Mouse (Mus musculus): ENCODE measurements at regions not wholly inside any gene's neighbourhood (a gene's known extent, or its start where the extent isn't known, plus 50 kb on each side); places are given as distances from the start of the nearest gene placed in this dataset.

DNA sequence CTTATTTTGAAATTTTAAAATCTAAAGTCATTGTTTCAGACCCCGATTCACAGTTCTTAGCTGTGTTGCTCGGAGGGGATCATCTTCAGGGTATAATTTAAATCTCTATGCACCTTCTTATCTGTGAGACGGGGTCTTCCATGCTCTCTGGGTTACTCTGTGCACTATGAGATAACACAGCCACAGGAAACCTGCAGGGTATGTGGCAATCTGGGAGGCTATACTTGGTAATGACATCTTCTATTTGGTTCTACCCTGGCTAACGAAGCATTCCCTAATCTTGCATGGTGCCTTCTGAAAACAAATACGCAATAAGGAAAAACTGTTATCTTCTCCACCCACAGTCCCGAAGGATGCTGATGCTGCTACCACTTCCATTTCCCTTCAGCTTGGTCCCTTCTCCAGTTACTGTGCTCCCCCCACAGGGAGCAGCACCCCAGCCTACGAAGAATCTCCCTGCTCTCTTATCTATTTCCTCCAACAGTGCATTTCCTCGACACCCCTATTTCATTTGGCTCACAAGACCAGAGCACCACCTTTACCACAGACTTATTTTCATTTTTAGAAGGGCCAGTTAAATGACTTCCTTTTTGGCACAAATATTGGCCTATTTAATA is 378.2 kb downstream of the Gm9195 start:
- no peak for DNase-seq (ENCODE audit: low spot score in 2 of 2)

DNA sequence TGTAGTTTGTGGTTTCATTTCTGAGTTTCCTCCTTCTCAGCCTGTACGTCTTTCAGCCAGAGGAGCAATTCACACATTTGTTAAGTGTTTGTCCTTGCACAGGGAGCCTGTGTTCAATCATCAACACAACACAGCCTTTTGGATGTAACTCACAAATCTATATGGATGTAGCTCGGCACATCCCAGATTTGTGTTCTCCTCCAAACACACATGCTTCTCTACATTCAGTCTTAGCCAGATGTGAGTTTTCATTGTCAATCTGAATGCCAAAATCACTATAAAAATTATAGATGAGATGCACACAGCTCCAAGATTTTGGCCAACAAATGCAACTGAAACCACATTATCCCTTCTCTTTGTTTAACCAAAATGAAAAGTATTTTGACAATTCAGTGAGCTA is 380.9 kb downstream of the Gm9195 start:
- no peak for DNase-seq (ENCODE audit: low spot score in 2 of 2)

- DNase-seq (ENCODE audit: low spot score in 2 of 2) = no peak
Measured at GRCm38 (mm10) chr14:72091579-72091978, 400.1 kb downstream of the Gm9195 start.

DNA sequence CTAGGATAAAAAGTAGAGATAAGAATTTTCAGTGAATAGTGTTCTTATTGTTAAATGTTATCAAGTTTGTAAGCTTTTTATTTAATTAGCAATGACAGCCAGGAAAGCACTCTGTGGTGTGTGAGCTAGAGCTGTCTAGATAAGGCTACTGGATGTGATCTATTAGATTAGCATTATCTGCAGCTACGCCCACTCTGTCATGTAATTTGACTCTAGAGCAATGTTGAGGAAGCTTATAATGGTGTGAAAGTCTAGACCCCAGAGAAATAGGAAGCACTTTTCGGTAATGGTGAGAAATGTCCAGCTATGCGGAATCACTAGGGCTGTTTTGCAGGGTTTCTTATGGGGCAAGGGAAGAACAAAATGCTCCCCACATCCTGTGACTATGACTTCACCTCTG is 410.2 kb downstream of the Gm9195 start:
- no peak for DNase-seq (ENCODE audit: low spot score in 2 of 2)

DNA sequence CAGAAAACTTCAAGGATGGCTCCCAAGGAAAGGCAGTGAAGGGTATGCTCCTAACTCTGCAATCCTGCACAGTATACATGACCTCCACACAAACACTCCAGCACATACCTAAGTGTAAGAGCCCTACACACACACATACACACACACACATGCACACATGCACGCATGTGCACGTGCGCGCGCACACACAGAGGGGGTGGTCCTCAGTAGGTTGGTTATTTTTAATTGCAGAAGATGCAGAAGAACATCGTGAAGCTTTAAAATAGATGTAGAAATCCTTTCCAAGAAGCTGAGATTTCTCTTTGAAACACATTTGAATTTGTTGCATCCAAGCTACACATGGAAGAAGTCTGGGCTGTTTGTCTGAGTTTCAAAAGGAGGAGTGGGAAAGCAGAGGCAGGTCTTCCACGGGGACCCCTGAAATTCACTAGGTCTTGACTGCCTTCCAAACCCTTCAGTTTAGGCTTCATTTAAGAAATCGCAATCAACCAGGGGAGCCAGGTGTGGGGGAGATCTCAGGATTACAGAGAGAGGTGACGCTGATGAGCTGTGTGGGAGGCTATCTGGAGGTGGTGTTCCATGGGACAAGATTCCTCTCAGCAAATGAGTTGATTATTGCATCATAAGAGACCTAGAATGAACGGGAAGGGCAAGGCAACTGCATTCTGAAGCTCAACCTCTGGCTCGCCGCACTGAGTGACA is 427.4 kb downstream of the Gm9195 start:
- DNase-seq (ENCODE audit: low spot score in 2 of 2) = no peak

DNA sequence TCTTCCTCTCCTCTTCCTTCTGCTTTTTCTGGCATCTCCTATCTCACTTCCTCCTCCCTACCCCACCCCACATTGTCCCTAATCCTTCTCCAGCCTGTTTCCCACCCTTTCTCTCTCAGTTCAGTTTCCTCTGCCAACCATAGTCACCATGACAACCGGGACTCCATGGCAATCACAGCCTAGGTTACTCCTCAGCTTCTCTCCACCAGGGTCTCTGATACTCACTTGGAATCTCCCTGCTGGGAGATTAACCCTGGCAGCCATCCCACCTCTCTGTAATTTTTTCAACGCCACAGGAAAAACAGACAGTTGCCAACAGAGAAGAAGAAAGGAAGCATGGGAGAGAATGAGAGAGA is 448.8 kb downstream of the Gm9195 start:
- no peak for DNase-seq (ENCODE audit: low spot score in 2 of 2)

- DNase-seq (ENCODE audit: low spot score in 2 of 2) = no peak
Measured at GRCm38 (mm10) chr14:72042112-72042880, 449.3 kb downstream of the Gm9195 start.

DNA sequence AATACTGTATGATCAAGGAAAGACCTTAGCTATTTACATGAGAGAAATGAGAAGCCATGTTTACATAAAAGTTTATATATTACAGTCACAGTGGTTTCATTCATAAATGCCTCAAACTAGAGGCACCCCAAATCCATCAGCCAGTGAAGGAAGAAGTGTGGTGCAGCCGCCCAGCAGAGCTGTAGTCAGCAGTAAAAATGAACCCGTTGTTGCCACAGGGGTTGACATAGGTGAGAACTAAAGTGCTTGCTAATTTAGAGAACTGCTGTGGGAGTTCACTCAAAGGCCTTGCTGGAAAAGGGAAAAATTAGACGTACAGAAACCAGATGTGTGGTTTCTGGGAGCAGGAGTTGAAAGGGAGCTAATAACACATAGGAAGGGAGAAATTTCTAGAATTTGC is 461.2 kb downstream of the Gm9195 start:
- DNase-seq (ENCODE audit: low spot score in 2 of 2) = no peak

DNA sequence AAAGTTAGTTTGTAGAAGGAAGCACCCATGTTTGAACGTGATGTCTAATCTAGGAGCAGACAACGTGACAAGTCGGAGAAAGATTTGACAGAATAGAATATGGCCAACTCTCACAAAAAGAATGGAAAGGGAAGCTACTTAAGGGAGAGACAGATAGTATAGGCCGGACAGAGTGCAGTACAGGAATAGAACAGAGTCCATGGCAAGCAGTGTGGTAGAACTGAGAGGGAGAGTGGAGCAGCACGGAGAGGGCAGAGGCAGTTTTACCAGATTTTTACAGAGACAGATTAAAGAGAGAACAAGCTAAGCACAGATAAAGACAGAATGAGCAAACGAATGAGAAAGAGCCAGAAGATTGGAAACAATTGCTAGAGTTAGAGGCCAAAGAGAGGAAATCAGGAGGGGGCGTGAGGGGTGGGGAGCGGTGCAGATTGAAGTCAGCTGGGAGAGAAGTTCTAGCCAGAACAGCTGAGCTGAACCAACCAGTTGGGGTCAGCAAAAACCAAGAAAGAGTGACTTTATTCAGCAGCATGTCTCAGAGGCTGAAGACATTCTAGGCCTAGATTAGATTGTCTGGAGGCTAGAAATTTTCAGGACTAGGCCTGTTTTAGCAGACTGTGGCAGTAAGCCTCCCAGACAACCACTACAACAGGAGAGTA is 464.1 kb downstream of the Gm9195 start:
- DNase-seq (ENCODE audit: low spot score in 2 of 2) = no peak

GRCm38 (mm10) chr14:72004371-72004770 is 487.3 kb downstream of the Gm9195 start:
- DNase-seq (ENCODE audit: low spot score in 2 of 2) = no peak

- DNase-seq (ENCODE audit: low spot score in 2 of 2) = no peak
Measured at GRCm38 (mm10) chr14:72002205-72003138, 489.2 kb downstream of the Gm9195 start.

GRCm38 (mm10) chr14:71973016-71973415 is 518.6 kb downstream of the Gm9195 start:
- no peak for DNase-seq (ENCODE audit: low spot score in 2 of 2)

- DNase-seq (ENCODE audit: low spot score in 2 of 2) = no peak
Measured at GRCm38 (mm10) chr14:71972521-71972920, 519.1 kb downstream of the Gm9195 start.

DNA sequence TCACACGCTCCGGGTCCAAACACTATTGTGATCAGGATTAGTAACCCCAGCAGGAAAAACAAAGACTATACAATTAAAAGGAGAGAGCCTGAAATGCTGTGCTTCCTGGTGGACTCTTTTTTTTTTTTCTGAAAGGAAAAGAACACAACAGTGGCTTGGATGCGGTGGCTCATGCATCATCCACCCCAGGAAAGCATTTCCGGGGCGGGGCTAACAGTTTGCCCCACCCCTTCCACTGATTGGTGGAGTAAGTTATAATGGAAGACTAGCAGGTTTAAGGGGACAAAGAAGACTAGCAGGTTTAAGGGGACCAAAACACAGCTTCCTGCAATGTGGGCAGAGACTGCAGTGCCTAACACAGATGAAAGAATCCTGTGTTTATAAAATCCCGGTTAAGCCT is 524.0 kb downstream of the Gm9195 start:
- DNase-seq (ENCODE audit: low spot score in 2 of 2) = no peak

- DNase-seq (ENCODE audit: low spot score in 2 of 2) = no peak
Measured at GRCm38 (mm10) chr14:71963389-71964169, 528.1 kb downstream of the Gm9195 start.

DNA sequence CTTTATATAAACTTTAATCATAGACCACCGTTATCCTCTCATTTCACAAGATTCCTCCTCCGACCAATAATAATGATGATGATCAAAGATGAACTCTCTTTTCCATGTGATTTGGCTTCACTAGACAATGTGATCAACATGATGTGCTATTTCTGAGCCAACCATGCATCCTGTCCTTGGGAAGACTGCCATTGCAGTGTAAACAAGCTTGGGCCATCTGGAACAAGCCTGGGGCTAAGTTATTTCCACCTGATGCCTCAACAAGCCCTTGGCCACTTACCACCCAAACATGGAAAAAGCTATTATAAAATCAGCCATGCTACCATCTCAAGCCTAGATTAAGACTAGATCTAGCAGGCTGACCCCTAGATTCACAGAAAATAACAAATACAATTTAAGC is 542.9 kb downstream of the Gm9195 start:
- no peak for DNase-seq (ENCODE audit: low spot score in 2 of 2)

DNA sequence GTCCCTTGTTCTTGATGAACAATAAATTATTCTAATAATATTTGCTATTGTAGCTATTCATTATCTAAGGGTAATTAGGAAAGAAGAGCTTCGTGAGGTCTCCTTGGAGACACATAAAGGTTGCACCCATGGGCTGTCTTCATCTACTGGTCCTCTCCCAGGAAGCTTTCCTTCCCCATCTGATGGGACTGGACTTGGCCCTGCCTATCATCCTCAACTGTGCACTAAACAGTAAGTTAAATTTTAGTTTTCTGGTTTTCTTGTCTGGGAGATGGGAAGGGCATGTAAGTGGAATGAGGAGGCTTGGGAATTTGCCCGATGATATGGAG is 554.5 kb downstream of the Gm9195 start:
- DNase-seq (ENCODE audit: low spot score in 2 of 2) = no peak

DNA sequence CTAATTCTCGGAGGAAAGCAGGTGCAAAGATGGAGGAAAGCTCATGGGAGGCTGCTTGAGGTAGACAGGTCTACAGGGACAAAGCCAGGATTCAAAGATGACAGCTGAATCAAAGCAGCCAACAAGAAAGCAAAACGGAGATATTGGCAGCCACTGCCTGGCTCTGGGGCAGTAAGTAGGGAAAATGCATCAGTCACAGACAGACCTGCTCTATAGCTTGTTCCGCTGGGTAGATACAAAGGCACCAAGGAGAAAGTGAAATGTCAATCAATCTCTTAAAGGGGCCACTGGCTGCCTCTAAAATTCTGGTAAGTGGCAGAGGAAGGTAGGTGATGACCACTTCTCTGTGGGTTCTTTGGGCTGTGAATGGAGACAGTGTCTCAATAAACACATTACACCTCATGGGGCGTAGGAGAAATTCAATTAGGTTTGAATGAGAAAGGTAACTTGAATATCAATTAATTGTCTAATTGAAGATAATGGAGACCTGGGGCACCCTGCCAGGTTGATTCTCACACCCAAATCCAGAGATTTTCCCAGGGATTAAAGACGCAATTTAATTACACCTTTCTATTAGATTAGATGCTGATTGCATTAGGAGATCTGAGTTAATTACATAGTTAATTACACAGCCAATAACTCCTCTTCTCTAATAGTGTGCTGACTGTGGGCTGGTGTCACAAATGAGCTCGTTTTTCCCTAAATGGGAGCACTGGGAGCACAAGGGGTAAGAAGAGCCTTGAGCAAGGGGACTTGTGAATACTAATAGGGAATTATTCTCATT is 555.1 kb downstream of the Gm9195 start:
- DNase-seq (ENCODE audit: low spot score in 2 of 2) = no peak

- no peak for DNase-seq (ENCODE audit: low spot score in 2 of 2)
Measured at GRCm38 (mm10) chr14:71915964-71916363, 575.7 kb downstream of the Gm9195 start.

DNA sequence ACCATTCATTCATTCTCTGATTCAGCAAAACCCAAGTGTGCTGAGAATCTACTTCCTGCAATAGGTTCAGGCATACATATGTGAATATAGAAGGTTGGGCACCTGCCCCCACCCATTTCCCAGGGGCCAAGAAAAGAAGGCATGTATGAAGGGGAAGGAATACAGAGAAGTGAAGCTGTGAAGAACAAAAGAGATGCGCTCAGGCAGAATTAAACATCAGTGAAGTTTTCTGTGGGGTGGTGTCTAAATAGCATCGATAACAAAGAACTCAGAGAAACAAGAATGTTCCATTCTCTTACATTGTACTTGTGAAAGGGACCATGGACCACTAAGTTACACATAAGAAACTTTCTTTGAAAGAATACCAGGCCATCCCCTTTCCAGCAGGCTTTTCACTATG is 580.7 kb downstream of the Gm9195 start:
- no peak for DNase-seq (ENCODE audit: low spot score in 2 of 2)

Data from urinary bladder, adult 18-20 months (tissue).